Mouse (Mus musculus) cerebellum, adult 8-10 months (tissue): ENCODE results near the gene Hist1h4k.
"Not testable (repeated sequence)": the region's sequence is repeated elsewhere in the genome, so short reads cannot be mapped to it uniquely, and the experiment has no call there.

Experiments
- DNase-seq: peaks from one replicate; pipeline ENCODE4 v3.0.0; 2022

Gene Hist1h4k

GRCm38 (mm10) chr13:21718381-21719080 is 31.8 kb downstream of the Hist1h4k start:
- DNase-seq, result no peak

DNA sequence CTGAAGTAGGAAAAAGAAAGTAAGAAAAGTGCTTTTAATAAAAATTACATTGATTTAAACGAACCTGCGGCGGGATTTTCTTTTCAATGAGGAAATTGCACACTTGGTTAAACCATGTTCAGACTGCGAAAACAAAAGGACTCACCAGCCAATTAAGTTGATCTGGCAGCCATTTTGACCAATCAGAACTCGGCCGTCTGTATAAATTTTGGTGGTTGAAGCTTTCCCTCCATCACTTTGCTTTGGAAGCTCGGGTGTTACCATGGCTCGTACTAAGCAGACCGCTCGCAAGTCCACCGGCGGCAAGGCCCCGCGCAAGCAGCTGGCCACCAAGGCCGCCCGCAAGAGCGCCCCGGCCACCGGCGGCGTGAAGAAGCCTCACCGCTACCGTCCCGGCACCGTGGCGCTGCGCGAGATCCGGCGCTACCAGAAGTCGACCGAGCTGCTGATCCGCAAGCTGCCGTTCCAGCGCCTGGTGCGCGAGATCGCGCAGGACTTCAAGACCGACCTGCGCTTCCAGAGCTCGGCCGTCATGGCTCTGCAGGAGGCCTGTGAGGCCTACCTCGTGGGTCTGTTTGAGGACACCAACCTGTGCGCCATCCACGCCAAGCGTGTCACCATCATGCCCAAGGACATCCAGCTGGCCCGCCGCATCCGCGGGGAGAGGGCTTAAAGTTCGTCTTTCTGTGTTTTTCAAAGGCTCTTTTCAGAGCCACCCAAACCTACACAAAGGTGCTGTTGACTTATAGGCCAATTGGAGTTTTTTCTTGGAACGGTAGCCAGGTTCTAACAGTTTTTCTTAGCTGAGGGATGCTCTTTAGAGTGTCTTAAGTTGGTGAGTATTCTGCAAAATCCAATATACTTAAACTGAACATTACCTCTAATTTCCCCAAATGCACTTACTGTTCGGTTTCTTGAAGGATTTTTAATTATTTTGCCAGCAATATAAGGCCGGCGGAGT is 32.6 kb downstream of the Hist1h4k start, which contains the start of gene Hist1h3h:
Gene Hist1h3h, plus strand, starts transcription at position 263 of the 961 bp plus-strand sequence.
- DNase-seq, result peak; percentile 75

GRCm38 (mm10) chr13:21716540-21717391 is 33.5 kb downstream of the Hist1h4k start:
- not testable (repeated sequence) for DNase-seq

DNA sequence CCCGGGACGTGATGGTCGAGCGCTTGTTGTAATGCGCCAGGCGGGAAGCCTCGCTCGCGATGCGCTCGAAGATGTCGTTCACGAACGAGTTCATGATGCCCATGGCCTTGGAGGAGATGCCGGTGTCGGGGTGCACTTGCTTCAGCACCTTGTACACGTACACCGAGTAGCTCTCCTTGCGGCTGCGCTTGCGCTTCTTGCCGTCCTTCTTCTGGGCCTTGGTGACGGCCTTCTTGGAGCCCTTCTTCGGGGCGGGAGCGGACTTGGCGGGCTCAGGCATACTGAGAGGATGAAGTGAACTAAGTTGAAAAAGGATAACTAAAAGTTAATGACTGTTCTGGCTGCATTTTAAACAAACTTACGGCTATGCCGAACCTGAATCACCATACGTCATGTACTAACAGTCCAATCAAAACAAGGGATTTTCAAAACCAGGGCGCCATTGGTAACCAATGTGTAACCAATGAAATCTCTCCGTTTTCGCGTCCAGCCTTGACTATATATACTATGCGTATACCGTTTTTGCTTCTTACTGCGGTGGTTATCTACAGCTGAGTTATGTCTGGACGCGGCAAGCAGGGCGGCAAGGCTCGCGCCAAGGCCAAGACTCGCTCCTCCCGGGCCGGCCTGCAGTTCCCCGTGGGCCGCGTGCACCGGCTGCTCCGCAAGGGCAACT is 34.3 kb downstream of the Hist1h4k start, which contains the start of the genes Hist1h2bl and Hist1h2ai:
Gene Hist1h2bl, minus strand, starts transcription at position 280 of the 676 bp plus-strand sequence.
Gene Hist1h2ai, plus strand, starts transcription at position 559 of the 676 bp plus-strand sequence.
- peak; percentile 86 for DNase-seq

GRCm38 (mm10) chr13:21715131-21715863 is 35.0 kb downstream of the Hist1h4k start:
- DNase-seq, result no peak

DNA sequence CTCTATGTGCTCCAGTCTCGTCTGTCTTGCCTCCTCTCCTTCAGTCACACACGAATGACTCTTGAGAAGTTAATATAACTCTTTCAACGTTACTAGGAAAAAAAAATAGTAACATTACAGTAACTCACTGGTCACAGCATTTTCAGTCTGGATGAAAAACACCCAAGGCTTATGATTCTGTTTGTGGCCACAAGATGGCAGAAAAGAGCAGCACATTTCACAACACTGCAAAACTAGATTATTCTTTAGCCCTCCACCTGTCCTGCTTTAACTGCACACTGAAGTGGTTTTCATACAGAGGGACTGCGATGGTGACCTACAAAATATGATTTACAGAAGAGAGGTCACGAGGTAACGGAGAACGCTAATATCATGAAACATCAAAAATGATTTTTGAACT is 35.6 kb downstream of the Hist1h4k start:
- peak; percentile 64 for DNase-seq

DNA sequence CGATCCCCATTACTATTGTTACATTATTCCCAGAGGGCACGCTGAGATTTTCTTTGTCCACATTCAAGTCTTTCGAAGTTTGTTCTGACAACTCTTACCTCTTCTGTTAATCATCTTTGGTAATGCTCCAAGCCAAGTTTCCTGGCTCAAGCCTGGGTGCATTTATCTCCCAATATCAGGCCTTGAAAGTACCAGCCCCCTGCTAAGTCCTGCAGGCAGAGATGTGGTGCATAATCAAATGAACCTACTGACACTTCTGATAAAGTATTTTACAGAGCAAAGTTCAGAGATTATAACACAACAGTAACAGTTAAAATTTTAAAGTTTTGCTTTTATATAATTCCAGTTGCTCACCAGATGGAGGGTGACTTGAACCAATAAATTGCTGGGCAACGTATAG is 38.6 kb downstream of the Hist1h4k start:
- no peak for DNase-seq

GRCm38 (mm10) chr13:21710821-21711525 is 39.3 kb downstream of the Hist1h4k start:
- DNase-seq, result peak; percentile 86

DNA sequence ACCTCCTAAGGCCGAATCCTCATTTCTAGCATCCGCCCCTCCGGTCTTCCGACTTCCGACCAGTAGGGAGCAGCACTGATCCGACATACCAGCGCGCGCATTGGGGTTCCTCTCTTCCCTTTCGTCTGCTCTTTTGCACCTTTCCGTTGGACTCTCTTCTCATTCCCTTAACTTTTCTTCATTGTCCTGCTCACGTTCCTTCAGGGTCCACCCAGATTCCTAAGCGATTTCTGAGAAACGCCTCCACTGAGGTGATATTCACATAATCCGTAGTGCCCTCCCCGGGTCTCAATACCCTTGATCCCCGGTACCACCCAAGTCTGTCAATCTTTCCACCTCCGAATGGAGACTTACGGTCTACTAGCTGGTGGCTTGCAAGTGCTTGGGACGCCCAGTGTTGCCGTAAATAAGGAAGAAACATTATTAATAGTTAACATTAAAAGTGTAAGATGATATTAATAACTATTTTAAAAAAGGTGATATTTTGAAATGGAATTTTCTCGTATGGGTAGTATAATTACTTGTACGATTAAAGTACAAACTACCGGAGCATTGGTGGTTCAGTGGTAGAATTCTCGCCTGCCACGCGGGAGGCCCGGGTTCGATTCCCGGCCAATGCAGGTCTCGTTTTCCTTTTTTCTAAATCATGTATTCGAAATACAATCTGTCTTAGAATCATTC is 40.1 kb downstream of the Hist1h4k start:
- DNase-seq, result peak; percentile 89

DNA sequence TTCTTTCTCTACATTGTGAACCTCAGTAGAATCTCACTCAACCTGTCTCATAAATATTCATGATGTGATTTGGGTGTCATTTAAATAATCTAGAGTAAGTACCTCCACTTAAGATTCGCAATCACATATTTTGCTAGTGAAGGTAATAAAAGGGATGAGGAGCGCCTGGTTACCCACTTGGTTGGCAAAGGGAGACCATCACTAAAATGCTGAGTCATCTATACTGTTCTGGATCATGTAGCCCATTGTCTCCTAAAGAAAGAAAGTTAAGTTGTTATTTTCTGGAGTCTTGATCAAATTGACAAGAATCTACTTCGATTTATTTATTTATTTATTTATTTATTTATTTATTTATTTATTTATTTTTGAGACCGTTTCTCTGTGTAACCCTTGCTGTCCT is 43.6 kb downstream of the Hist1h4k start:
- no peak for DNase-seq
